Comparison of ENCODE assay signal across 14 mouse cellular contexts in genomic region chr10:41830445-41830844, GRCm38 (mm10). TPM values are rescaled to one million over a fixed set of nuclear protein-coding genes. Genes with fewer than 3 reads are reported as not detected.
DNase-seq lines count a peak whose midpoint lies in the region; ATAC-seq and TF ChIP-seq lines count a peak whose summit lies in the region.
"Had no signal": no experiment of that assay in that cellular context is flagged by ENCODE, and none has a peak within 500 bp of the region (broad histone marks: within the 10 kb centered on the region; RNA-seq: fewer than 3 reads in every experiment).

No protein-coding gene starts in this region.

- TF ChIP-seq RAD21 in CH12.LX (IDR thresholded peaks at IDR 0.05; ENCODE audit: low read depth, low read length): no peak

- intact Hi-C loops in gastrocnemius, adult 2 months (cut with DNase I): loop anchor here (2.0 to 5.0 kb wide), 3 partner anchors 202 to 464 kb away; partner anchors contain the start of gene Foxo3
- intact Hi-C loops in heart, postnatal 36 days (cut with DNase I): loop anchor here (2.0 to 5.0 kb wide), 6 partner anchors 58 to 466 kb away; no protein-coding TSS in a partner anchor

- no peaks in the 10 kb centered on the region for H3K9me3 ChIP-seq in heart, embryonic 16.5 days (replicated peaks; ENCODE audit: control insufficient read depth, low read length)
- no peaks in the 10 kb centered on the region for H3K9me3 ChIP-seq in CH12.LX (replicated peaks; ENCODE audit: low read length)
- H3K9me3 ChIP-seq: forebrain, embryonic 13.5 days; hindbrain, embryonic 13.5 days; neural tube, embryonic 13.5 days had no signal

- peak overlapping the region; percentile 46; the same call in 1 of the 2 replicates for H3K9ac ChIP-seq in heart, embryonic 16.5 days (ENCODE audit: low read length)
- H3K9ac ChIP-seq in CH12.LX (ENCODE audit: insufficient read depth, low read depth): no peak overlapping the region
- H3K9ac ChIP-seq: forebrain, embryonic 13.5 days; hindbrain, embryonic 13.5 days; liver, embryonic 14.5 days; neural tube, embryonic 13.5 days had no signal

- dilution Hi-C loops in CH12.LX (cut with MboI; ENCODE audit: extremely low pct_ligation_motif_present, extremely low pct_unique_long_range_greater_than_20kb, low sequenced_read_pairs): no loop called here

- H3K36me3 ChIP-seq in heart, embryonic 16.5 days (ENCODE audit: control insufficient read depth, insufficient read depth): no peaks in the 10 kb centered on the region
- H3K36me3 ChIP-seq in CH12.LX (replicated peaks in 1 of 2; ENCODE audit: control insufficient read depth in 1 of 2, insufficient read depth in 1 of 2, low read length in 1 of 2): peaks cover 0 to 2% of the 10 kb centered on the region in 2 experiments
- H3K36me3 ChIP-seq: hindbrain, embryonic 13.5 days; neural tube, embryonic 13.5 days had no signal

- peaks cover 16% of the 10 kb centered on the region for H3K4me1 ChIP-seq in heart, embryonic 16.5 days (ENCODE audit: control insufficient read depth, insufficient read depth, low read length)
- peaks cover 3 to 68% of the 10 kb centered on the region in 2 experiments for H3K4me1 ChIP-seq in CH12.LX (ENCODE audit: control insufficient read depth in 1 of 2, insufficient read depth in 2 of 2)
- H3K4me1 ChIP-seq: hindbrain, embryonic 13.5 days; neural tube, embryonic 13.5 days had no signal

- in situ Hi-C loops in CH12.LX (cut with MboI; ENCODE audit: low pct_ligation_motif_present, low pct_unique_long_range_greater_than_20kb, low sequenced_read_pairs): loop anchor here (5.0 to 10.0 kb wide), 3 partner anchors 54 to 197 kb away; no protein-coding TSS in a partner anchor

- TF ChIP-seq EP300 in CH12.LX (IDR thresholded peaks at IDR 0.05; ENCODE audit: low read length): no peak

- H3K27ac ChIP-seq in gastrocnemius, adult 2 months: peak overlapping the region; percentile 85
- peak overlapping the region; percentile 62 for H3K27ac ChIP-seq in heart, embryonic 16.5 days (ENCODE audit: low read length)
- H3K27ac ChIP-seq in CH12.LX (ENCODE audit: insufficient read depth, low read depth): no peak overlapping the region
- H3K27ac ChIP-seq: forebrain, embryonic 13.5 days; hindbrain, embryonic 13.5 days; liver, embryonic 14.5 days; neural tube, embryonic 13.5 days had no signal

- no peak overlapping the region for H3K4me3 ChIP-seq in gastrocnemius, adult 2 months
- no peak overlapping the region for H3K4me3 ChIP-seq in heart, embryonic 16.5 days (ENCODE audit: low read length)
- no peak overlapping the region for H3K4me3 ChIP-seq in CH12.LX (replicated peaks in 1 of 3; ENCODE audit: low read depth in 2 of 3, low read length in 2 of 3, poor library complexity in 1 of 3)
- H3K4me3 ChIP-seq: forebrain, embryonic 13.5 days; hindbrain, embryonic 13.5 days; neural tube, embryonic 13.5 days had no signal

- ATAC-seq in heart, embryonic 16.5 days (replicated peaks; ENCODE audit: extremely low read depth, insufficient read depth, low FRiP score): no peak
- ATAC-seq: intestine, postnatal 0 days had no signal

- H3K79me2 ChIP-seq in CH12.LX (replicated peaks; ENCODE audit: control insufficient read depth, extremely low read depth, insufficient read depth, poor library complexity, severe bottlenecking): no peaks in the 10 kb centered on the region; the same call in 1 of the 2 replicates

- no peak for TF ChIP-seq POLR2A in CH12.LX (IDR thresholded peaks at IDR 0.05; ENCODE audit: low read depth, low read length)

- TF ChIP-seq CTCF in gastrocnemius, adult 2 months (IDR thresholded peaks at IDR 0.05): no peak
- TF ChIP-seq CTCF in CH12.LX (conservative IDR thresholded peaks at IDR 0.05 in 1 of 2, IDR thresholded peaks at IDR 0.05 in 1 of 2; ENCODE audit: low read depth in 2 of 2, low read length in 2 of 2): no peak

- H3K27me3 ChIP-seq in heart, embryonic 16.5 days (ENCODE audit: control insufficient read depth, insufficient read depth, low read length): no peaks in the 10 kb centered on the region
- no peaks in the 10 kb centered on the region for H3K27me3 ChIP-seq in CH12.LX (replicated peaks)
- H3K27me3 ChIP-seq: forebrain, embryonic 13.5 days; hindbrain, embryonic 13.5 days; neural tube, embryonic 13.5 days had no signal

- 43% methylated on average over 4 of the region's 4 CpGs for WGBS in heart, embryonic 16.5 days

- no peak for DNase-seq in gastrocnemius, adult 2 months
- no peak for DNase-seq in gastrocnemius, postnatal 25 days
- DNase-seq in heart, postnatal 36 days: no peak
- DNase-seq in CH12.LX (ENCODE audit: extremely low read depth) (no peak), R1 (ENCODE audit: low read depth, low spot score) (peak; percentile 47)
- DNase-seq in right cerebral cortex, postnatal 10 days (ENCODE audit: low spot score in 2 of 2): no peak
- DNase-seq in lung, postnatal 25 days (ENCODE audit: low spot score): no peak

- no peak overlapping the region; the same call in 1 of the 2 replicates for H3K4me2 ChIP-seq in heart, embryonic 16.5 days (ENCODE audit: low read depth, low read length)
- no peak overlapping the region for H3K4me2 ChIP-seq in CH12.LX (ENCODE audit: insufficient read depth, low read depth, poor library complexity, severe bottlenecking)
- H3K4me2 ChIP-seq: forebrain, embryonic 13.5 days; hindbrain, embryonic 13.5 days; midbrain, embryonic 11.5 days; neural tube, embryonic 13.5 days had no signal

TF ChIP-seq in CH12.LX, 34 proteins besides CTCF, POLR2A, EP300 and RAD21:
- no peak for TF ChIP-seq SIN3A (IDR thresholded peaks at IDR 0.05; ENCODE audit: low read length)
- TF ChIP-seq TCF12 (IDR thresholded peaks at IDR 0.05; ENCODE audit: low read depth, low read length): no peak
- no peak for TF ChIP-seq MAZ (IDR thresholded peaks at IDR 0.05; ENCODE audit: low read depth, low read length)
- TF ChIP-seq PAX5 (IDR thresholded peaks at IDR 0.05; ENCODE audit: low read length): no peak
- TF ChIP-seq BHLHE40 (IDR thresholded peaks at IDR 0.05; ENCODE audit: low read depth, low read length): 0 out of 2 replicates have a peak, but pooled peaks have one; percentile 7

RNA-seq across cellular contexts. Expression of gene Sesn1, which starts 20.7 kb away (rescaled TPM):
- 10 to 100 TPM; 18.5 to 52.7 TPM for total RNA-seq in gastrocnemius, adult 2 months (2021)
- 10 to 100 TPM; 15.4 to 29.7 TPM for total RNA-seq in gastrocnemius, postnatal 25 days (2021)
- polyA plus RNA-seq in heart, embryonic 16.5 days (2015; fragmentation: Nextera tagmentation; extraction: Ambion mirVana): 40.7 and 45.2 TPM in 2 replicates
- total RNA-seq in heart, postnatal 36 days (2021): 100 to 1,000 TPM; 118 to 224 TPM
- total RNA-seq in CH12.LX (2012; rRNA removed): 9.6 and 10.4 TPM in 2 replicates
- total RNA-seq in CH12.LX (2014; rRNA removed): 27.8 and 30.8 TPM in 2 replicates
- polyA plus RNA-seq in CH12.LX (2012; ENCODE audit: insufficient read length, low read depth): 22.0 and 23.5 TPM in 2 replicates

RNA-seq across cellular contexts. Expression of gene Cep57l1, which starts 20.8 kb away (rescaled TPM):
- 1 to 10 TPM; 2.7 to 3.1 TPM for total RNA-seq in gastrocnemius, adult 2 months (2021)
- 1 to 10 TPM; 2.0 to 2.6 TPM for total RNA-seq in gastrocnemius, postnatal 25 days (2021)
- polyA plus RNA-seq in heart, embryonic 16.5 days (2015; fragmentation: Nextera tagmentation; extraction: Ambion mirVana): 18.8 and 22.6 TPM in 2 replicates
- total RNA-seq in heart, postnatal 36 days (2021): 1 to 10 TPM; 2.9 to 3.7 TPM
- total RNA-seq in CH12.LX (2012; rRNA removed): 14.1 TPM in 2 replicates
- 28.1 and 29.2 TPM in 2 replicates for total RNA-seq in CH12.LX (2014; rRNA removed)
- polyA plus RNA-seq in CH12.LX (2012; ENCODE audit: insufficient read length, low read depth): 19.4 and 19.8 TPM in 2 replicates
